Mouse (Mus musculus) spleen, adult 2 months (tissue): Measurements from ENCODE around the gene Nr1i2.

Source experiments
- CTCF ChIP-seq: fragments of 200-500 bp; IDR thresholded peaks from 2 replicates; pipeline ENCODE4 v1.5.1; 2011; ENCODE audit warnings: mild to moderate bottlenecking, inconsistent platforms; ENCODE audit not compliant: insufficient read depth, insufficient read length, insufficient replicate concordance; ENCODE audit errors: extremely low read depth
- POLR2A ChIP-seq: fragments of 200-500 bp; IDR thresholded peaks from 2 replicates; pipeline ENCODE4 v1.6.1; 2011; ENCODE audit warnings: low read depth, low read length, inconsistent platforms

- TF ChIP-seq POLR2A (no peak), CTCF (no peak)
These were observed 46.2 kb downstream of the Nr1i2 start for GRCm38 (mm10) chr16:38248331-38248961.
